8 mouse cellular contexts compared by ENCODE assay signal in genomic region chr2:170319533-170320463, GRCm38 (mm10).
DNase-seq lines count a peak whose midpoint lies in the region; ATAC-seq and TF ChIP-seq lines count a peak whose summit lies in the region.

No protein-coding gene starts in this region.

- H3K4me2 ChIP-seq in hindbrain, embryonic 12.5 days (replicated peaks), result peak overlapping the region; percentile 64
- peak overlapping the region; percentile 67 for H3K4me2 ChIP-seq in midbrain, embryonic 12.5 days (replicated peaks)

- DNase-seq in heart, embryonic 10.5 days (ENCODE audit: low spot score), result no peak
- no peak for DNase-seq in heart, adult 9 months (ENCODE audit: low spot score in 2 of 2)
- no peak for DNase-seq in cerebellum, adult 9-11 months
- no peak for DNase-seq in right cerebral cortex, postnatal 25 days
- no peak for DNase-seq in thymus, postnatal 0 days (ENCODE audit: low spot score)

- TF ChIP-seq POLR2A in bone marrow, adult 2 months (IDR thresholded peaks at IDR 0.05; ENCODE audit: borderline replicate concordance, control insufficient read depth, low read depth, low read length), result 0 out of 2 replicates have a peak, but pooled peaks have one; percentile 1

- peaks cover 37% of the 10 kb centered on the region for H3K4me1 ChIP-seq in heart, embryonic 10.5 days
- peaks cover 4% of the 10 kb centered on the region; the same call in 1 of the 2 replicates for H3K4me1 ChIP-seq in bone marrow, adult 2 months (ENCODE audit: control insufficient read depth, insufficient read depth, low read length)
- peaks cover 9% of the 10 kb centered on the region for H3K4me1 ChIP-seq in hindbrain, embryonic 12.5 days
- peaks cover 23% of the 10 kb centered on the region for H3K4me1 ChIP-seq in midbrain, embryonic 12.5 days

- peak; percentile 26; the same call in 1 of the 2 replicates for ATAC-seq in hindbrain, embryonic 12.5 days (ENCODE audit: low FRiP score)
- peak; percentile 45 for ATAC-seq in midbrain, embryonic 12.5 days (ENCODE audit: low FRiP score, low read depth)

- no peak for TF ChIP-seq CTCF in bone marrow, adult 2 months (IDR thresholded peaks at IDR 0.05; ENCODE audit: control insufficient read depth, insufficient read depth, low read length)

- no peaks in the 10 kb centered on the region for H3K9me3 ChIP-seq in heart, embryonic 10.5 days
- no peaks in the 10 kb centered on the region for H3K9me3 ChIP-seq in hindbrain, embryonic 12.5 days (replicated peaks)
- no peaks in the 10 kb centered on the region for H3K9me3 ChIP-seq in midbrain, embryonic 12.5 days

- H3K27me3 ChIP-seq in heart, embryonic 10.5 days (ENCODE audit: insufficient read depth, poor library complexity, severe bottlenecking), result no peaks in the 10 kb centered on the region
- H3K27me3 ChIP-seq in hindbrain, embryonic 12.5 days, result no peaks in the 10 kb centered on the region
- peaks cover 6% of the 10 kb centered on the region for H3K27me3 ChIP-seq in midbrain, embryonic 12.5 days

- H3K36me3 ChIP-seq in heart, embryonic 10.5 days, result no peaks in the 10 kb centered on the region
- H3K36me3 ChIP-seq in hindbrain, embryonic 12.5 days, result no peaks in the 10 kb centered on the region
- no peaks in the 10 kb centered on the region for H3K36me3 ChIP-seq in midbrain, embryonic 12.5 days

- peak overlapping the region; percentile 56 for H3K4me3 ChIP-seq in heart, embryonic 10.5 days
- no peak overlapping the region for H3K4me3 ChIP-seq in bone marrow, adult 2 months (replicated peaks; ENCODE audit: control insufficient read depth, low read depth, low read length)
- H3K4me3 ChIP-seq in hindbrain, embryonic 12.5 days, result peak overlapping the region; percentile 36
- peak overlapping the region; percentile 38 for H3K4me3 ChIP-seq in midbrain, embryonic 12.5 days

- 19% methylated on average over 18 of the region's 20 CpGs for WGBS in heart, embryonic 10.5 days
- 25% methylated on average over 20 of the region's 20 CpGs for WGBS in bone marrow, adult 2 months
- 25% methylated on average over 18 of the region's 20 CpGs for WGBS in hindbrain, embryonic 12.5 days
- 27% methylated on average over 16 of the region's 20 CpGs for WGBS in midbrain, embryonic 12.5 days

- peak overlapping the region; percentile 90 for H3K27ac ChIP-seq in heart, embryonic 10.5 days
- no peak overlapping the region for H3K27ac ChIP-seq in bone marrow, adult 2 months (ENCODE audit: control insufficient read depth, insufficient read depth, low read depth, low read length, poor library complexity)
- H3K27ac ChIP-seq in hindbrain, embryonic 12.5 days, result peak overlapping the region; percentile 72
- H3K27ac ChIP-seq in midbrain, embryonic 12.5 days (replicated peaks), result peak overlapping the region; percentile 75

- H3K9ac ChIP-seq in hindbrain, embryonic 12.5 days, result peak overlapping the region; percentile 63
- peak overlapping the region; percentile 50; the same call in 1 of the 2 replicates for H3K9ac ChIP-seq in midbrain, embryonic 12.5 days (replicated peaks)
